Mouse (Mus musculus) left cerebral cortex, postnatal 36 days (tissue): Measurements from ENCODE around the gene Map2. TPM values are rescaled to one million over a fixed set of nuclear protein-coding genes. Genes with fewer than 3 reads are reported as not detected.

ENCODE experiments used
- DNase-seq, 2 experiments: peaks; one replicate each; pipeline ENCODE4 v3.0.0; 2021 to 2022; ENCODE audit warnings: low spot score in 2 of 2, mixed read lengths in 1 of 2
- intact Hi-C: fragments of 180-260 bp; cut with DNase I; formaldehyde crosslinking; loops from one replicate; pipeline ENCODE4 v1.15.1; 2025
- total RNA-seq, 2 experiments: library from RNA; stranded (reverse); gene quantifications; 2 replicates each; pipeline ENCODE4 v1.2.3; 2021

Gene Map2
- total RNA-seq, 2 experiments from 2014 or later, result 960 to 1,113 TPM

DNA sequence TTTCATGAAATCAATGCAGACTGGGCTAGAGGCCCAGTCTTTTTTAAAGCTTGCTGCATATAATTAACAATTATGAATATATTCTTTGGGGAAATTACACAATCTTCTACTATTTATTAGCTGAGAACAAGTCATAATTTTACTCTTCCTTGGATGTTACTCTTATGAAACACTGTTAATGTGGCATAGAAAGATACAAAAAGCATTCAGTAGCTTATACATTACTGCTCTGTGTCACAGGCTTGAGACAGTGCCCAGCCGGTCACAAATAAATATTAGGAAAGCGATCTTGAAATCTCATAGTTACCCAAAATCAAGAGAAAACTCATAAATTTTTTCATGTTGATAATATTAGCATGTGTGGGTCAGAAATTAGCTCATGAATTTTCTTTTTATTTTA lies 186.7 kb downstream of the Map2 start:
- DNase-seq, result no peak
- intact Hi-C loops, result loop anchor here (2.0 kb wide), 1 partner anchor 39 kb away; no protein-coding TSS in a partner anchor

DNA sequence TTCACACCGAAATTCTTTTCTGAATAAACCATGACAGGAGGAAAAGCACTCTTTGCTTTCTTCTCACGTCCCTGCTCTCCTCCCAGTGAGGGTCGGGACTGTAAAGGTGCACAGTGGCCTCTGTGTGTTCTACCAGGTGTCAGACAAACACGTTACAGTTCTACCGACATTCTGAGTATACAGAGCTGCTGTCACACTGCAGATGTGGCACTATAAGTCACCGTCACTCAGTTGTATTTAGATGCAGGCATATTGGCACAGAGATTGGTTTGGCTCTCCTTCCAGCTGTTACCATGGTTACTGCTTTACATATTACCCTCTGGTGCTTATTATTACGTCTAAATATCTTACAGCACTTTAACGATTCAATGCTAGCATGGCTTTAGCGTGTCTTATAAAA lies 188.2 kb downstream of the Map2 start:
- intact Hi-C loops, result loop anchor here (2.0 kb wide), 1 partner anchor 40 kb away; no protein-coding TSS in a partner anchor
- DNase-seq, result no peak

DNA sequence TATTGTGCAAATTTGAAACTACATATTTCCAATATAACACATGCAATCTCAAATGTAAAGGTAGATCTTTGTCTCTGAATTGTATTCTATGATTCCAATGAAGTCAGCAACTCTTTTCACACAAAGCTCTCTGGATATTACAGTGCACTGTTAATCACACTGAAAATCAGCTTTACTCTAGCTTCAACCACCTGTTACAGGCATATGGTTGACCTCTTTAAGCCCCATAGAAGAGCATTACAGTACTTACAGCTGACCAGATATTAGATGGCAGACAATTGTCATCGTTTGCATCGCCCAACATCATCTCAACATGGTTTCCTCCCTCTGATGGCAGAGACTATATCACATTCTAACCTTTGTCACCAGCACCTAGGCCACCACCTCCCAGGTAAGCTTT lies 189.3 kb downstream of the Map2 start:
- DNase-seq, result no peak
- intact Hi-C loops, result no loop called here

GRCm38 (mm10) chr1:66365600-66365999 lies 190.5 kb downstream of the Map2 start:
- DNase-seq, result peak in 1 of 2 experiments; percentile 45
- intact Hi-C loops, result no loop called here

- intact Hi-C loops, result no loop called here
- DNase-seq, result no peak
These were observed 194.4 kb downstream of the Map2 start for GRCm38 (mm10) chr1:66369486-66369885.

- intact Hi-C loops, result no loop called here
- no peak for DNase-seq
These were observed 196.3 kb downstream of the Map2 start for GRCm38 (mm10) chr1:66371371-66371770.

DNA sequence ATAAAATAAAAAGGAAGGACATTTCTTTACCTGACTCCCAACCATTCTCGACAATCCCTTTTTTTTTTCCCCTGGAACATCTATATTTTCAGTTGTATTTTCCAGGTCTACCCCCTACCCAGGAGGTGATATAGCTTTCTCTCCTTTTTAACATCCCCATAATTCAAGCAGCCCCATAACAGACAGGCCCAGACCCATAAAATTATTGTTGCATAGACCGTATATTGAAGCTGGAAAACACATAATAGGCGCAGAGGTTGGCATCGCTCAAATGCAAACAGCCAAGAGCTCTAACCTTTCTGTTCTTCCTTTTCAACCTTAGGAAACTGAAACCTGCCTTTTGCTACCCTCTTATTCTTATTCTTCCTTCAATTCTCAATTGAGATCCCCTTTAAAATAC lies 211.2 kb downstream of the Map2 start:
- intact Hi-C loops, result loop anchor here (2.0 kb wide), 1 partner anchor 64 kb away; no protein-coding TSS in a partner anchor
- no peak for DNase-seq

- intact Hi-C loops, result loop anchor here (2.0 kb wide), 1 partner anchor 64 kb away; no protein-coding TSS in a partner anchor
- peak; percentile 53 to 62 for DNase-seq
These were observed 211.8 kb downstream of the Map2 start for GRCm38 (mm10) chr1:66386751-66387452.

GRCm38 (mm10) chr1:66388561-66388960 lies 213.5 kb downstream of the Map2 start:
- intact Hi-C loops, result no loop called here
- peak; percentile 50 to 54 for DNase-seq

DNA sequence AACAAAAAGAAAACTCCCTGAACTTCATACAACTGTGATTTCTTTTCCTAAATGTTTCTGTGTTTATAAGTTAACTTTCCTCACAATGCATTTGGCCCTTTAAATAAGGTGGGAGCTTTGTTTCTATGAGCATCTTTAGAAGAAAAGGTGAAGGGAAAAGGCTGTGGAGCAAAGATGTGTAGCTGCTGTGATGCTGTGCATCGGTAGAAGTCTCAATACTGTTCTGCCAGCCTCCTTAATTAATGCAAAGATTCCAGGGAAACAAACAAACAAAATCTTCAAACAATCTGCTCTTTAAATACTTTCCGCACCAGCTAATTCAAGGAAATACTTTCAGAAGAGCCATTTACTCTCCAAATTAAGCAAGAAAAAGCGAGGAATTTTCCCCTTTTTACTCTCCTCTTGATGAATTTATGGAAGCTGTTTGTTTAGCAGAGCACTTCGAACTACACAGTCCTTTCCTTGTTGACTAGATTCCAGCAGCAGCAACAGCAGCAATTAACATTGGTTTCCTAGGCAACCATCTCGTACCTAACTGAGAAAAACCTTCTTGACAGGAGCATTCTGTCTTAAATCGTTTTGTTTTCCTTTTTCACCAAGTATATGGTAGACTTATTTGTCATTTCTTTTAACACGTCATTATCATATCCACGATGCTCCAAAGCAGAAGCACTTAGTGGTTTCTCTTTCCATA lies 220.0 kb downstream of the Map2 start:
- intact Hi-C loops, result no loop called here
- DNase-seq, result no peak

GRCm38 (mm10) chr1:66395826-66396225 lies 220.8 kb downstream of the Map2 start:
- intact Hi-C loops, result no loop called here
- DNase-seq, result no peak

DNA sequence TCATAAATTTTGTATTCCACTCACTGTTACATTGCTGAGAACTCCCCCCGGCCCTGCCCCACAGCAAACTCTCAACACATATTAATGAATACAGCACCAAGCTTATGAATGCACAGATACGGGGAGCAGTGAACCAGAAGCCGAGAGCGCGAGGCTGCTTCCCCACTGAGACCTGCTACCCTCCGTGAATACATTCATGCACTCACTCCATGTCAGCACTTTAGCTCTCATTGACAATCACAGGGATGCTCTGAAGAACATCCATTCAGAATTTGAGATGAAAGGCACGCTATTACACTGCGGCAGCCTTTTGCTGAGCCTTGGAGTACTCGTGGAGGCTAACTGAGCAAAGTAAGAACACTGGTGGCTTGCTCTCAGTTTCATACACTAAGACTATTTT lies 226.8 kb downstream of the Map2 start:
- DNase-seq, result no peak
- intact Hi-C loops, result no loop called here

DNA sequence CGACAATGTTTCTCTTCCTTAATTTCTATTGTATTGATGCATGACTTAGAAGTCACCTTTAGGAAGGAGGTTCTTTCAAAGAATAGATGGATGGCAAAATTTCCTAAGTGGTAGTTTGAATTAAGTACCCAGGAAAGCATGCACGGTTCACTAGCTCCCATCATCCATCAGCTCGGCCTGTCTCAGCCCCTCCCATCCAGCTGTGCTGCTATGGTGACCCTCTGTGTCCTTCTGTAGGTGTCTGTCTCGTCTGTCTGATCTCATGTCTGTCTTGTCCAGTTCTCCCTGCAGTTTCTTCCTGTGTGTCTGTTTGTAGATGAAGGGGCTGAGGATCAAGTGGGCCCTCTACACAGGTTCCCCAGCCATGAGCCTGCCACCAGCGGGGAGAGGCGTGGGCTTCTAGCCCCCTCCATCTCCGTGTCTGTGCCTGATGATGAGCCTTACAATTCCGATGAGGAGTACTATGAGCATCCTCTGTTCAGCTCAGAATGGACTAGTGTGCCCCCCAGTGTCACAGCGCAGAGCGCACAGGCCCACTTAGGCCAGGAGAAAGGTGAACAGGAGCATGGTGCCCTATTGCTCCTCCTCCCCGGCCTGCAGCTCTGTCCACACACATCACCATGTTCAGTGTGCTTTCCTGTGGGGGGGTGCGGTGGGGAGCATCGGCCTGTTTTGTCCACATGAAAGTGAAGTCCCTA lies 232.3 kb downstream of the Map2 start:
- intact Hi-C loops, result no loop called here
- DNase-seq, result no peak

DNA sequence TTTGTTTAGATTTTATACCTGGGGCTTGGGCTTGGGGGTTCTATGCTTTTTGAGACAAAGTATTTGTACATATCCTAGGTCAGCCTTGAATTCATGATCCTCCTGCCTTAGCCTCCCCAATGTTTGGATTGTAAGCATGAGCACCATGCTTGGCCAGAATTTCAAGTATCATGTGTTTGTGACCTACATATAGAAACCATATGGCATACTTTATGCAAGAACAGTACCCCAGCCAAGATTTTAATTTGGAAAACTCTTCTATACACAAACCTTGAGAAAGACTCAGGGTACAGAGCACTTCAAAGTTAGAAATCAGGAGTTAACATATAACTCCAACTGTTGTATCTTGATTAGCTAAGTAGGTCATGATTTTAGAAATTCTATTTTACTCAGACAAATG lies 243.3 kb downstream of the Map2 start:
- intact Hi-C loops, result loop anchor here (5.0 kb wide), 1 partner anchor 301 kb away; no protein-coding TSS in a partner anchor

GRCm38 (mm10) chr1:66426073-66426472 lies 251.0 kb downstream of the Map2 start:
- DNase-seq, result no peak
- intact Hi-C loops, result no loop called here

More for the DNA sequence above, 243.3 kb downstream of the Map2 start:
- no peak for DNase-seq

DNA sequence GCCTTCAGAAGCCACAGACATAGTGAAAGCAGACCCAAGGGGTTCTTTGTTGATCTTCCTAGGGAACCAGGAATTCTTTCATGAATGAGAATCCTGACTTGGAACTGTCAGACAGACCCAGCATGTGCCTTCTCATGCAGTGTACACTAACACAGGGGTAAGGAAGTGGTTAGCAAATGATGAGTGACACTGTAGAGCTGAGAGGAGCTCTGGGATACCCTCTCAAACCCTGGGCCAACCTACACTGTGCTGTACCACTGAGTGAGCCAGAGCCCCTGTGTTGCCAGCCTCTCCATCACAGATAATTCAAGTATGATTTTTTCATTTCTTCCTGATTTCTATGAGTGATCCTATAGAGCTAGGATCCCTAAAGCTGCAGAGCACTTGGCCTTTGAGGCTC lies 255.9 kb downstream of the Map2 start:
- intact Hi-C loops, result no loop called here
- DNase-seq, result no peak

DNA sequence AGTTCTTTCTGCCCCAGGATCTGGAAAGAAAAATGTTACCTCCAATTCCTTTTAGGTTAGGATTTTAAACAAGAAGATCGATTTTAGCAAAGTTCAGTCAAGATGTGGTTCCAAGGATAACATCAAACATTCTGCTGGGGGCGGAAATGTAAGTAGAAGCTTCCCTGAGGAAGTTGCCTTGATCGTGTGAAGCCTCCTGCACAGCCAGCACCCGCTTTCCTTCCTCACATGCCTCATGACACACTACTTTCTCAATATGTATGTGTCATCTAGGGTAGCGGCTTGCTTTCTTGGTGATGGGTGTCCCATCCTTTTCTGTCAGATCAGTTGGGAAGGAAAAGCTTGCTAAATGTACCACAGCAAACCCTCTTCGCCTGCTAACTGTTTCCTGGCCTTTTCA lies 256.4 kb downstream of the Map2 start:
- DNase-seq, result peak in 1 of 2 experiments; percentile 9
- intact Hi-C loops, result no loop called here

GRCm38 (mm10) chr1:66438069-66438468 lies 263.0 kb downstream of the Map2 start:
- intact Hi-C loops, result no loop called here
- DNase-seq, result no peak

- no peak for DNase-seq
- intact Hi-C loops, result no loop called here
These were observed 267.8 kb downstream of the Map2 start for GRCm38 (mm10) chr1:66442922-66443321.

- DNase-seq, result no peak
- intact Hi-C loops, result no loop called here
These were observed 274.4 kb downstream of the Map2 start for GRCm38 (mm10) chr1:66449471-66449870.
